Mouse (Mus musculus) cerebellum, adult 8-10 months (tissue): ENCODE results near the gene Mettl7a2.

Experiments
- DNase-seq: peaks from one replicate; pipeline ENCODE4 v3.0.0; 2022

Gene Mettl7a2

GRCm38 (mm10) chr15:100401811-100402210 lies 48.8 kb downstream of the Mettl7a2 start:
- no peak for DNase-seq

- no peak for DNase-seq
Measured at GRCm38 (mm10) chr15:100402347-100402746, 49.3 kb downstream of the Mettl7a2 start.

DNA sequence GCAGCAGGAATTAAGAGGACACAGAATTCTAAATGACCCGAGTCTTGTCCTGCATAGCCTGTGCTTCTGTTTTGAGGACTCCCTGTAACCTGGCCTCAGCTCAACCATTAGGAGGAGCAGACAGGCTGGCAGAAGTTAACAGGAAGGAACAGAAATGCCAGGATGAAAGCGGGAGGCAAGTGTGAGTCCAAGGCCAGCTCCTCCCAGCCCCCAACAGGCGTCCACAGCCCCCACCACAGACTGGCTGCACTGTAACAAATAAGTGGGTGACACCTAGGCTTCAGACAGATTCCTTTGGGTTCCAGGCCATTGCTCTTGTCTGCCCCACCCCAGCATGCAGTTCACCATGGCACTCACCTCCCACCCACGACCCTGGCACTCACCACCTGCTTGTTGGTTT lies 49.8 kb downstream of the Mettl7a2 start:
- DNase-seq: no peak

- no peak for DNase-seq
Measured at GRCm38 (mm10) chr15:100403318-100404000, 50.5 kb downstream of the Mettl7a2 start.

- no peak for DNase-seq
Measured at GRCm38 (mm10) chr15:100406088-100406487, 53.1 kb downstream of the Mettl7a2 start.

DNA sequence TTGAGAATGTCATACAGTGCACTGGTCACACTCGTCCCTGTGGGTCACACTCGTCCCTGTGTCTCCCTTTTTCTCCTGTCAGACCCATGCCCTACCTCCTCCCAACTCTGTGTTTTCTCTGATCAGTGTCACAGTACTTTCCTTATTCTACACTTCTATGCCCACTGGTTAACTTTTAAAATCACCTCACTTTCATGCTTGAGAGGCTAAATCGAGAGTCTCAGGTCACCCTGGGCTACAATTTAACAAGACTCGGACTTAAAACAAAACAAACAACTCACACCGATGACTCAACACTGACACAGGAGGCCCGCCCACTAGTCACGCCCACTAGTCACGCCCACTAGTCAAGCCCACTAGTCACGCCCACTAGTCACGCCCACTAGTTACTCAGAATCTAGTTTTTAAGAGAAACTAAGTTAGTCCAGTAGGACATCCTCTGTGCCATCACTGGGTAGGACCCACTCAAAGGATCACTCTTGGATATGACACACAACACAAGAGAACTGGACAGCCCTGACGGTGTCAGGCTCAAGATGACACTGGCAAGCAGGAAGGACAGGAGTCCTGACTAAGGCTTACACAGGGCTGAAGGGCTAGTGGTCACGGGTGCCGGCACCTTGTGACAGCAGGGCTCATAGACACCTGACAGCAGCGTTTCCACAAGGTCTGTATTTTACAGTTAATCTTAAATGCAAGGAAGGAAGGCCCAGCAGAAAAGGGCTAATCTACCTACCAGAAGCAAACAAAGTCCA lies 58.1 kb downstream of the Mettl7a2 start:
- DNase-seq: no peak
